Mouse (Mus musculus) adrenal gland, adult 2 months (tissue): ENCODE results near the gene Myh9. TPM values are rescaled to one million over a fixed set of nuclear protein-coding genes. Genes with fewer than 3 reads are reported as not detected.

Experiments
- DNase-seq: peaks from one replicate; pipeline ENCODE4 v3.0.0; 2021
- polyA plus RNA-seq: library from polyadenylated mRNA; depleted of rRNA; stranded (reverse); fragments of >200 nt; gene quantifications from 2 replicates; pipeline ENCODE4 v1.2.3, GENCODE M21; 2012
- total RNA-seq, 2 experiments: library from RNA; stranded (reverse); gene quantifications; 2 replicates each; pipeline ENCODE4 v1.2.3; 2021

The Myh9 gene
- total and polyA plus RNA-seq, 3 experiments = 51.9 to 306 (median 280) TPM

DNA sequence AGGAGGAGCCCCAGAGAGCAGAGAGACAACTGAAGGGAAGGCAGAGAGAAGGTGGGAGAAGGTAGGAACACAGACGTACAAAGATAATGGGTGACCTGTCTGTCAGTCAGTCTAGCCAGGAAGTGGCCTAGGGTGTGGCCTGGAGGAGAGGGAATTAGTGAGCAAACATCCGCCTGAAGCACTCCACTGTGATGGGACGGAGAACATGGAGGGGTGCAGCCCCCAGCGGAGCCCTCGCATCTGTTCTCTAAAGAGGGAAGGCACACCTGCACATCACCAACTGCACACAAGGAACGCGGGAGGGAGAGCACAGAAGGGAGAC, 34.8 kb downstream of the Myh9 start:
- no peak for DNase-seq

DNA sequence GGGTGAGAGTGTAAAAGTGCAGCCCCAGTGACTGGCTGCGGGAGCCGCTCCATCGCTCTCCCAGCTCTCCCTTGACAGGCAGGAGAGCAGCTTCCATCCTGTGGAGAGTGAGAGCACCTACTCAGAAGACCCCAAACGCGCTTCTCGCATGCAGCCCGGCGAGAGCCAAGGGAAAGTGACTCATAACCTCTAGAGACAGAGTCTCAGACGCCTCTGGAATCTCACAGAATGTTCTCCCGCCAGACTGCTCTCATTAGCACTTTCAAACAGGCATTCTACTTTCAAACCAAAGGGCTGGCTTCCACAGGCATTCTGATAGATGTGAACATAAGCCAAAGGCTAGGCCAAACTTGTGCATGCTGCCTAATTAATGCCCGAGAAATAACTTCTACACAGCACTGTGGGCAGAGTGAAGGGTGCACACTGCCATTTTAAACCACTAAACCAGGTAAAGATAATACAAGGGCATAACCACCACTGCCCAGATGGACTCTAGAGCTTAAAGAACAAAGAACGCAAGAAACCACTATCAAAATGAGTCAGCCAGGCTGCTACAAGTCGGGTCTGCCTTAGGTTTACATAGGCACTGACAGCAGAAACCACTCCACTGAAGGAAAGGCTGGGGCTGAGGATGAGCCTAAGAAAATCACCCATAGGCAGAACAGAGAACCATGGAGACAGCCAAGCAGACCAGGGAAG, 35.3 kb downstream of the Myh9 start:
- no peak for DNase-seq

GRCm38 (mm10) chr15:77805657-77806056, 36.3 kb downstream of the Myh9 start:
- DNase-seq = no peak

- no peak for DNase-seq
Measured at GRCm38 (mm10) chr15:77804949-77805348, 37.0 kb downstream of the Myh9 start.

DNA sequence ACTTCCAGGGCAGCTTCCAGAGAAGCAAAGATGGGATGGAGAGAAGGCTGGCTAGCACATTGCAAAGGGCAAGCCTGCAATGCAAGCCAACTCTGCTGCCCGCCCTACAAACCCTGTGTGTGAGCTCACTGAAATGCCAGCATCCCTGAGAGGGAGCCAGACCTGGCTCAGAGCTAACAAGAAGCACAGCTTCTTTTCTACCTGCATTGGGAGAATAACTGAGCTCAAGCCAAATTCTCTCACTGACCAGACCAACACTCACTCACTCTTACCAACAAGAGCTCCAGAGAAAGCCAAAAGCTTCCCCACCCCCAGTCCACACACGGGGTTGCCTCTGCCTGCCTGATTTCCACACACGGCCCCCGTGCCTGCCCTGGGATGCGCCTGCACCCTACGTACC, 37.5 kb downstream of the Myh9 start:
- DNase-seq = no peak

- no peak for DNase-seq
Measured at GRCm38 (mm10) chr15:77803747-77804146, 38.2 kb downstream of the Myh9 start.

DNA sequence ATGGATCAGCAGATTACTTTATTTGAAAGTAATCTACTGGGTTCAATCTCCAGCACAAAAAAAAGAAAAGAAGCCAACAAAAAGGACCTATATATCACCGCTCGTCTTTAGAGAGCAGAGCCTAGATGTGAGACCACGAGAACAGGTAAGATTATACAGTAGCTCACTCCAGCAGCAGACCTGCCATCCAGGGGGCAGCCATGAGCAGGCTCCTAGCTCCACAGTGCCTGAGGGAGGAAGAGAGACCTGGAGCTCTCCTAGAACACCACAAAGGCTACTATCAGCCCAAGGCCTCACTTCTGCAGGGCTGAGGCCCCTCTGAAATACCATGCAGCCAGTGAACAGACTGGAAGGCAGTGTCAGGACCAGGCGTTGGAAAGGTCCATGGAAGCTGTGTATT, 39.0 kb downstream of the Myh9 start:
- DNase-seq = no peak

GRCm38 (mm10) chr15:77801188-77801587, 40.8 kb downstream of the Myh9 start:
- no peak for DNase-seq

- peak; percentile 91 for DNase-seq
Measured at GRCm38 (mm10) chr15:77800511-77800910, 41.5 kb downstream of the Myh9 start.

GRCm38 (mm10) chr15:77799491-77800474, 42.2 kb downstream of the Myh9 start:
- no peak for DNase-seq

- DNase-seq = peak; percentile 73
Measured at GRCm38 (mm10) chr15:77798664-77799490, 43.1 kb downstream of the Myh9 start.

DNA sequence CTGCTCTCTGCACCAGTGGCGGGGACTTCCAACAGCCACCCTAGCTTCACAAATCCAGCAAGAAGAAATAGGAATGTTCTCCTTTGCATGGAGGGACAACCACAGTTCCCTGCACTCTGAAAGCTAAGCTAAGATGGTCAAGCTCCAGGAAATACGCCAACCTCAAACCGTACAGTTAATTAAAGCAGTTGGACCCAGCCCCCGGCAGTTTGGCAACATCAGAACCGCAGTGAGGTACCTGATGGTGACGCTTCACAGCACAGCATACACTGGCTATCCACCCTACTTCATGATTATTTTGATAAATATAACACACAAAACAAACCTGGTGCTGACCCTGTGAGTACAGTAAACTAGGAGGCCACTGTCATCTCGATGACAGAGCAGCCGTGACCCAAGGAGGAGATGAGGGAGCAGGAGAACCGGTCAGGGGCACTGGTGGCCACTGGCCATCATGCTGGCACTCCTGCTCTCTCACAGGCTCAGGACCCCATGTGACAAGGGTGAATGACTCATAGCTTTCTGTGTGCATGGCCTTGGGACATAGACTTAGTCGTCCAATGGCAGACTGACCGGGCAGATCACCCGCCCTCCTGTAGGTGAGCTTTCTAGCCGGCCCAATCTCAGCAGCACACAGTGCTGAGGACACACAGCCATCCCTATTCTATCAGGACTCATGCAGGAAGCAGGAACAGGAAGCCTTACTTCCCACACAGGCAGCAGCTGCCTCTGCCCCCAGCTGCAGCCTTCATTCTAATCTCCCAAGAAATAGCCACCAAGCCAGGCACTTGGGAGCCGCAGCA, 44.2 kb downstream of the Myh9 start:
- peak; percentile 90 for DNase-seq

DNA sequence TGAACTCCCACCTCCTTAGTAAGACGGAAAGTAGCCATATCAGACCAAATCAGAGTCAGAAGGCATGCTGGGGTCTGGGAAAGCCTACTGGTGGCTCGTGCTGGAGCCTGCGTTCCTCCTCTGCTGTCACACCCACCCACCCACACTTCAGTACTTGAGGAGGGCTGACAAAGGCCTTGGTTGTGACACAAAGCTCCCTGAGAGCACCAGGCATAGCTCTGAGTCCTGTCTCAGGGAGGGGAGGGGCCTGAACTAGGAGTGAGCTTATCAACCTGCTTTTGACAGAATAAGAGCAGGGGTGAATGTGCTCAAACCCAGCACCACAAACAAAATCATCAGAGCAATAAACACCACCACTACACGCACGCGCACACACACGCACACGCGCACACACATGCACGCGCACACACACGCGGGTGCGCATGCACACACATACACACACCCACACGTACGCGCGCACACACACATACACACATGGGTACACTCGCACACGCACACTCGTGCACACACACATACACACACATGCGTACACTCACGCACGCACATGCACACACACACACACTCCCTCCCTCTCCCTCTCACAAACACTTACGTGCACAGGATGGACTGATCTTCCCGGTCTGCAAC, 45.5 kb downstream of the Myh9 start:
- no peak for DNase-seq

DNA sequence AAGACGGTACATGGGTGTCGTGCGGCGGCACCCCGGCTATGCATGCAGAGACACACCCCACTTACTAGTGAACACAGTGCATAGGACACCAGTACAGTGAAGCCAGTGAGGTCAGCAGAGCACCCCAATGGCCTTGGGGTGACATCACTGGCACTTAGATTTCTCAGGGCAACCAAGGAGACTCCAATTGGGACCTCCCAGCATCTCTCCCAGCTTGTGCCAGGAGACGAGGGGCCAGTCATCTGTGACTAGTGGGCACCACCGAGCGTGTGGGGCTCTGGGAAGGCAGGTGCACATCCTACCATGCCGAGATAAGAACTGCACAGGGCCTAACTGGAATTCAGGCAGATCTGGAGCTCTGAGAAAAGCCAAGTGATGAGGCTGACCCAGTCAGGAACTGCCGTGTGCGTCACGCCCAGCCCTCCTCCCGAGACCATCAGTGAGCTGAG, 47.0 kb downstream of the Myh9 start:
- peak; percentile 60 for DNase-seq

GRCm38 (mm10) chr15:77794138-77794907, 47.7 kb downstream of the Myh9 start:
- DNase-seq = peak; percentile 54

DNA sequence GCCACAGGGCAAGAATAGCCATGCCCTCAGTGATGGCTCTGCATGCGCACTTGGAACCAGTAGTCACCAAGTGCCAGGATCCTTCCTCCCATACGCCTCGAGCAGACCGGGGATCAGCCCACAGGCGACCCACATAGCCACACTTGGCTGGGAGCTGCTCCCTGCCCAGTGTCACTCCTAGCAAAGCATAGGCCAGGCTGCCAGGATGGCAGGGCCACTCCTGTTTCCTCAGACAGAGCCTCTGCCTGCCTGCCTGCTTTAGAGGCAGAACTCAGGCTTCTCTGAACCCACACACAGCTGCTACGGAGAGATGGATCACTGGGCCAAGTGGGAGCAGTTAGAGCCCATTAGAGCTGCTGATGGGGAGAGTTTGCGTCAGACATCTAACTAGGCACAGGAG, 48.4 kb downstream of the Myh9 start:
- DNase-seq = no peak

- DNase-seq = no peak
Measured at GRCm38 (mm10) chr15:77793094-77793493, 48.9 kb downstream of the Myh9 start.

DNA sequence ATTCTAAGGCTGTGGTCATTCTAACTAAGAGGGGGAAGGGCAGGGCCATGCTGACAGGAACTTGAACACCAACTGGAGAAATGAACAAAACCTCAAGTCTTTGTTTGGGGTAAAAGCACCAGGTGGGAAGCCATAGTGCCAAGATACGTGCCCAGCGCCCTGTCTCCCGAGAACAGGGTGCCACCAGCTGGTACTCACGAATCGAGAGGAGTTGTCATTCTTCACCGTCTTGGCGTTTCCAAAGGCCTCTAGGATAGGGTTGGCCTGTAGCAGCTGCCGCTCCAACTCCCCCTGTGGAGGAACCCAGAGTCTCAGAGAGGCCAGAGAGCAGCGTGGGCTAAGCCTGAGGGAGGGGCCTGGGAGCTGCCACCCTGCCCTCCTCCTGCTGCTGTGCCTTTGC, 49.9 kb downstream of the Myh9 start:
- no peak for DNase-seq

- DNase-seq = no peak
Measured at GRCm38 (mm10) chr15:77790656-77791405, 51.1 kb downstream of the Myh9 start.
